ENCODE assay signal across 24 mouse cellular contexts in genomic region chr8:10879883-10880282, GRCm38 (mm10).
A peak's percentile ranks its signal among the peaks of the same experiment; 100 is the strongest.
DNase-seq lines count a peak whose midpoint lies in the region; ATAC-seq and TF ChIP-seq lines count a peak whose summit lies in the region.
"Had no signal": no experiment of that assay in that cellular context is flagged by ENCODE, and none has a peak within 500 bp of the region (broad histone marks: within the 10 kb centered on the region; RNA-seq: fewer than 3 reads in every experiment).

No protein-coding gene starts in this region.

- H3K9me3 ChIP-seq in intestine, embryonic 16.5 days (ENCODE audit: control insufficient read depth, low read length) = no peaks in the 10 kb centered on the region
- no peaks in the 10 kb centered on the region for H3K9me3 ChIP-seq in intestine, embryonic 15.5 days
- no peaks in the 10 kb centered on the region for H3K9me3 ChIP-seq in midbrain, embryonic 10.5 days (replicated peaks)
- H3K9me3 ChIP-seq in midbrain, embryonic 16.5 days (replicated peaks; ENCODE audit: control insufficient read depth, low read length, poor library complexity, severe bottlenecking) = no peaks in the 10 kb centered on the region
- H3K9me3 ChIP-seq in stomach, postnatal 0 days (ENCODE audit: control insufficient read depth, low read length) = no peaks in the 10 kb centered on the region
- H3K9me3 ChIP-seq: embryonic facial prominence, embryonic 15.5 days; neural tube, embryonic 13.5 days; stomach, embryonic 15.5 days had no signal

- TF ChIP-seq EP300 in stomach, postnatal 0 days (optimal IDR thresholded peaks at IDR 0.05) = no peak

- no peaks in the 10 kb centered on the region for H3K36me3 ChIP-seq in intestine, embryonic 16.5 days (ENCODE audit: control insufficient read depth, insufficient read depth, low read length)
- no peaks in the 10 kb centered on the region for H3K36me3 ChIP-seq in intestine, embryonic 15.5 days
- H3K36me3 ChIP-seq in midbrain, embryonic 10.5 days = no peaks in the 10 kb centered on the region
- no peaks in the 10 kb centered on the region for H3K36me3 ChIP-seq in midbrain, embryonic 16.5 days (ENCODE audit: control insufficient read depth, insufficient read depth, low read length)
- no peaks in the 10 kb centered on the region for H3K36me3 ChIP-seq in stomach, postnatal 0 days (ENCODE audit: control insufficient read depth, insufficient read depth, low read length)
- H3K36me3 ChIP-seq: embryonic facial prominence, embryonic 15.5 days; neural tube, embryonic 13.5 days; stomach, embryonic 15.5 days had no signal

- DNase-seq in midbrain, embryonic 10.5 days (ENCODE audit: low spot score) = no peak
- DNase-seq in stomach, postnatal 0 days (ENCODE audit: low spot score) = no peak
- no peak for DNase-seq in lung, postnatal 10 days
- DNase-seq: adrenal gland, postnatal 10 days; B cell, adult 2 months; cerebellum, adult 2 months; cerebellum, postnatal 25 days; gastrocnemius, adult 2 months; layer of hippocampus, postnatal 36 days; lung, postnatal 14 days; midbrain, embryonic 14.5 days; retina, postnatal 1 day; right cerebral cortex, postnatal 4 days; thymus, adult 2 months had no signal

- no peak for TF ChIP-seq CTCF in stomach, postnatal 0 days (IDR thresholded peaks at IDR 0.05; ENCODE audit: low read depth)

- H3K4me1 ChIP-seq in intestine, embryonic 16.5 days (ENCODE audit: control insufficient read depth, insufficient read depth, low read length) = peaks cover 3% of the 10 kb centered on the region; the same call in 1 of the 2 replicates
- H3K4me1 ChIP-seq in intestine, embryonic 15.5 days (replicated peaks) = 0 out of 2 replicates have a peak, but pooled peaks cover 2% of the 10 kb centered on the region
- peaks cover 18% of the 10 kb centered on the region for H3K4me1 ChIP-seq in midbrain, embryonic 10.5 days
- H3K4me1 ChIP-seq in midbrain, embryonic 16.5 days (ENCODE audit: control insufficient read depth, insufficient read depth, low read length) = no peaks in the 10 kb centered on the region
- no peaks in the 10 kb centered on the region; the same call in 1 of the 2 replicates for H3K4me1 ChIP-seq in stomach, postnatal 0 days (replicated peaks; ENCODE audit: control insufficient read depth, insufficient read depth)
- H3K4me1 ChIP-seq: embryonic facial prominence, embryonic 15.5 days; stomach, embryonic 15.5 days had no signal

- no peak overlapping the region for H3K4me3 ChIP-seq in intestine, embryonic 16.5 days (ENCODE audit: low read length)
- no peak overlapping the region for H3K4me3 ChIP-seq in intestine, embryonic 15.5 days (replicated peaks)
- H3K4me3 ChIP-seq in midbrain, embryonic 10.5 days = no peak overlapping the region
- H3K4me3 ChIP-seq in midbrain, embryonic 16.5 days (ENCODE audit: low read depth, low read length) = no peak overlapping the region
- no peak overlapping the region for H3K4me3 ChIP-seq in stomach, postnatal 0 days (ENCODE audit: low read depth, low read length)
- H3K4me3 ChIP-seq: embryonic facial prominence, embryonic 15.5 days; gastrocnemius, adult 2 months; myocyte; neural tube, embryonic 13.5 days; stomach, embryonic 15.5 days had no signal

- H3K27ac ChIP-seq in intestine, embryonic 16.5 days (ENCODE audit: low read length) = peak overlapping the region; percentile 7; the same call in 1 of the 2 replicates
- no peak overlapping the region for H3K27ac ChIP-seq in intestine, embryonic 15.5 days
- H3K27ac ChIP-seq in midbrain, embryonic 10.5 days (replicated peaks) = 0 out of 2 replicates have a peak overlapping the region, but pooled peaks have one; percentile 28
- H3K27ac ChIP-seq in midbrain, embryonic 16.5 days (ENCODE audit: low read length) = no peak overlapping the region
- H3K27ac ChIP-seq in stomach, postnatal 0 days (replicated peaks) = peak overlapping the region; percentile 61; the same call in 1 of the 2 replicates
- H3K27ac ChIP-seq: embryonic facial prominence, embryonic 15.5 days; gastrocnemius, adult 2 months; liver, embryonic 14.5 days; neural tube, embryonic 13.5 days; stomach, embryonic 15.5 days had no signal

- no peak overlapping the region for H3K9ac ChIP-seq in intestine, embryonic 16.5 days (ENCODE audit: low read depth, low read length)
- no peak overlapping the region for H3K9ac ChIP-seq in intestine, embryonic 15.5 days
- H3K9ac ChIP-seq in midbrain, embryonic 16.5 days (ENCODE audit: low read depth, low read length) = no peak overlapping the region
- no peak overlapping the region for H3K9ac ChIP-seq in stomach, postnatal 0 days (ENCODE audit: low read length)
- H3K9ac ChIP-seq: embryonic facial prominence, embryonic 15.5 days; liver, embryonic 14.5 days; neural tube, embryonic 13.5 days; stomach, embryonic 15.5 days had no signal

- ATAC-seq in intestine, embryonic 16.5 days = peak; percentile 10
- no peak; the same call in 1 of the 2 replicates for ATAC-seq in intestine, embryonic 15.5 days
- ATAC-seq in midbrain, embryonic 16.5 days = no peak
- ATAC-seq in hematopoietic stem cell, adult 5-6 weeks (replicated peaks in 1 of 2; ENCODE audit: insufficient read depth in 1 of 2, low FRiP score in 2 of 2, low TSS enrichment in 1 of 2, low read depth in 1 of 2, poor library complexity in 2 of 2, severe bottlenecking in 2 of 2) = peak; percentile 27 to 48; a peak in 1 of 4 replicates
- ATAC-seq in stomach, postnatal 0 days (ENCODE audit: low FRiP score, low TSS enrichment) = no peak
- ATAC-seq: activated CD4-positive, CD25-positive, alpha-beta regulatory T cell, adult 4 months had no signal

- no peaks in the 10 kb centered on the region for H3K27me3 ChIP-seq in intestine, embryonic 16.5 days (replicated peaks; ENCODE audit: control insufficient read depth, insufficient read depth, low read length)
- H3K27me3 ChIP-seq in intestine, embryonic 15.5 days (replicated peaks) = no peaks in the 10 kb centered on the region
- peaks cover 17% of the 10 kb centered on the region; the same call in 1 of the 2 replicates for H3K27me3 ChIP-seq in midbrain, embryonic 10.5 days (ENCODE audit: low read depth, poor library complexity, severe bottlenecking)
- no peaks in the 10 kb centered on the region for H3K27me3 ChIP-seq in midbrain, embryonic 16.5 days (ENCODE audit: control insufficient read depth, insufficient read depth, low read depth, low read length)
- no peaks in the 10 kb centered on the region for H3K27me3 ChIP-seq in stomach, postnatal 0 days (ENCODE audit: control insufficient read depth, insufficient read depth, low read length)
- H3K27me3 ChIP-seq: embryonic facial prominence, embryonic 15.5 days; stomach, embryonic 15.5 days had no signal

- H3K4me2 ChIP-seq in intestine, embryonic 16.5 days (ENCODE audit: low read depth, low read length) = no peak overlapping the region
- no peak overlapping the region for H3K4me2 ChIP-seq in intestine, embryonic 15.5 days (replicated peaks)
- no peak overlapping the region for H3K4me2 ChIP-seq in midbrain, embryonic 16.5 days (ENCODE audit: low read length)
- no peak overlapping the region for H3K4me2 ChIP-seq in stomach, postnatal 0 days (replicated peaks; ENCODE audit: low read depth)
- H3K4me2 ChIP-seq: embryonic facial prominence, embryonic 15.5 days; neural tube, embryonic 13.5 days; stomach, embryonic 15.5 days had no signal

- WGBS in intestine, embryonic 16.5 days = 65% methylated on average over 6 of the region's 6 CpGs
- WGBS in intestine, embryonic 15.5 days = 73% methylated on average over 6 of the region's 6 CpGs
- WGBS in midbrain, embryonic 10.5 days = 64% methylated on average over 6 of the region's 6 CpGs
- 52% methylated on average over 6 of the region's 6 CpGs for WGBS in midbrain, embryonic 16.5 days
- WGBS in stomach, postnatal 0 days = 57% methylated on average over 6 of the region's 6 CpGs

Comparison
In these comparisons a context has a peak if more than half of its experiments do, and no peak if none do; other contexts are left out.
1. ATAC-seq: peak in intestine, embryonic 16.5 days (single experiment) and hematopoietic stem cell, adult 5-6 weeks (2 of 2); none in intestine, embryonic 15.5 days (single experiment), midbrain, embryonic 16.5 days (single experiment) and stomach, postnatal 0 days (single experiment).
2. H3K27ac ChIP-seq: peak in intestine, embryonic 16.5 days (single experiment), midbrain, embryonic 10.5 days (single experiment) and stomach, postnatal 0 days (single experiment); none in intestine, embryonic 15.5 days (single experiment) and midbrain, embryonic 16.5 days (single experiment).